Mouse (Mus musculus) liver, adult 2 months (tissue): Measurements from ENCODE around the gene Spon2. TPM values are rescaled to one million over a fixed set of nuclear protein-coding genes. Genes with fewer than 3 reads are reported as not detected.

Experiments used
- DNase-seq: peaks from one replicate; pipeline ENCODE4 v3.0.0-alpha.2; 2011; ENCODE audit warnings: low read depth, low spot score; ENCODE audit errors: extremely low read depth
- H3K27ac ChIP-seq: fragments of 200-500 bp; replicated peaks from 2 replicates; pipeline ENCODE4 v1.5.1; 2012; ENCODE audit warnings: low read depth, mild to moderate bottlenecking, control low read depth, inconsistent platforms, low read length; ENCODE audit not compliant: insufficient read depth
- H3K27me3 ChIP-seq: fragments of 200-500 bp; 2 replicates; pipeline ENCODE4 v1.6.1; 2012; ENCODE audit warnings: mild to moderate bottlenecking, moderate library complexity, low read length, inconsistent platforms; ENCODE audit not compliant: control insufficient read depth, insufficient read depth
- H3K36me3 ChIP-seq: fragments of 200-500 bp; 2 replicates; pipeline ENCODE4 v1.6.1; 2012; ENCODE audit warnings: low read length, inconsistent platforms; ENCODE audit not compliant: control insufficient read depth, insufficient read depth
- H3K4me1 ChIP-seq: fragments of 200-500 bp; 2 replicates; pipeline ENCODE4 v1.6.1; 2011; ENCODE audit warnings: low read length; ENCODE audit not compliant: control insufficient read depth, insufficient read depth
- H3K4me3 ChIP-seq: fragments of 200-500 bp; 2 replicates; pipeline ENCODE4 v1.5.1; 2011; ENCODE audit warnings: low read depth, mild to moderate bottlenecking, control low read depth, low read length, moderate library complexity; ENCODE audit not compliant: insufficient read depth
- H3K79me2 ChIP-seq: fragments of 200-500 bp; 2 replicates; pipeline ENCODE4 v1.6.1; 2012; ENCODE audit warnings: inconsistent platforms, mild to moderate bottlenecking, low read length, moderate library complexity; ENCODE audit not compliant: control insufficient read depth, insufficient read depth
- H3K9ac ChIP-seq: fragments of 200-500 bp; 2 replicates; pipeline ENCODE4 v1.6.1; 2012; ENCODE audit warnings: low read depth, mild to moderate bottlenecking, control low read depth, inconsistent platforms, low read length
- CTCF ChIP-seq: fragments of 200-500 bp; IDR thresholded peaks from 2 replicates; pipeline ENCODE4 v1.5.1; 2011; ENCODE audit warnings: low read depth, low read length, control low read depth
- POLR2A ChIP-seq: fragments of 200-500 bp; IDR thresholded peaks from 2 replicates; pipeline ENCODE4 v1.6.1; 2011; ENCODE audit warnings: low read length, control low read depth; ENCODE audit not compliant: insufficient read depth; ENCODE audit errors: extremely low read depth
- WGBS: fragments of 180-500 bp; shearing (Covaris S2); methylation state at CpG from one replicate; pipeline ENCODE4 v1.1.7; 2018; 5-methylcytosine and 5-hydroxymethylcytosine counted together
- polyA plus RNA-seq: library from polyadenylated mRNA; depleted of rRNA; stranded (reverse); fragments of >200 nt; gene quantifications from 2 replicates; pipeline ENCODE4 v1.2.3, GENCODE M21; 2012; rRNA removed
- total RNA-seq: library from RNA; depleted of rRNA; stranded (reverse); fragments of >200 nt; gene quantifications from 2 replicates; pipeline ENCODE4 v1.2.3, GENCODE M21; 2014; rRNA removed

Spon2 gene
- total RNA-seq (1.2 and 2.4 TPM in 2 replicates), polyA plus RNA-seq (5.3 and 11.1 TPM in 2 replicates)

- WGBS = 17% methylated on average over 5 of the region's 5 CpGs
- Histone ChIP-seq H3K4me1 (peaks cover 33% of the 10 kb centered on the region), H3K79me2 (no peaks in the 10 kb centered on the region), H3K27me3 (no peaks in the 10 kb centered on the region), H3K36me3 (no peaks in the 10 kb centered on the region), H3K27ac (peak within 1 kb of the TSS; percentile 72), H3K9ac (peak within 1 kb of the TSS; percentile 29; the same call in 1 of the 2 replicates), H3K4me3 (no peak within 1 kb of the TSS)
- TF ChIP-seq CTCF (no peak), POLR2A (no peak)
- peak; percentile 72 for DNase-seq
Measured at GRCm38 (mm10) chr5:33218081-33218480, at the start of gene Spon2. Gene Spon2, minus strand, starts transcription at chr5:33218455.

- Histone ChIP-seq H3K27ac (peak overlapping the region; percentile 22; the same call in 1 of the 2 replicates), H3K4me3 (no peak overlapping the region), H3K36me3 (peaks cover 57% of the 10 kb centered on the region), H3K27me3 (no peaks in the 10 kb centered on the region), H3K79me2 (no peaks in the 10 kb centered on the region), H3K4me1 (peaks cover 7% of the 10 kb centered on the region; the same call in 1 of the 2 replicates), H3K9ac (no peak overlapping the region)
- WGBS = 32% methylated on average over 5 of the region's 5 CpGs
- DNase-seq = peak; percentile 75
- TF ChIP-seq CTCF (no peak), POLR2A (no peak)
Measured at GRCm38 (mm10) chr5:33254416-33254815, 36.2 kb upstream of the Spon2 start.

- WGBS = 85% methylated on average over 12 of the region's 12 CpGs
- Histone ChIP-seq H3K4me1 (peaks cover 7% of the 10 kb centered on the region), H3K79me2 (no peaks in the 10 kb centered on the region), H3K9ac (no peak overlapping the region), H3K4me3 (no peak overlapping the region), H3K27ac (no peak overlapping the region), H3K27me3 (no peaks in the 10 kb centered on the region), H3K36me3 (peaks cover 25% of the 10 kb centered on the region)
- no peak for DNase-seq
- TF ChIP-seq POLR2A (no peak), CTCF (no peak)
Measured at GRCm38 (mm10) chr5:33248186-33248585, 29.9 kb upstream of the Spon2 start.

GRCm38 (mm10) chr5:33247387-33247786 is 29.1 kb upstream of the Spon2 start:
- H3K27me3 ChIP-seq = no peaks in the 10 kb centered on the region
- TF ChIP-seq CTCF (peak; percentile 54), POLR2A (no peak)
- H3K9ac ChIP-seq = no peak overlapping the region
- H3K4me1 ChIP-seq = peaks cover 2% of the 10 kb centered on the region
- no peak for DNase-seq
- peaks cover 22% of the 10 kb centered on the region for H3K36me3 ChIP-seq
- WGBS = 93% methylated on average over 2 of the region's 2 CpGs
- H3K79me2 ChIP-seq = no peaks in the 10 kb centered on the region
- H3K27ac ChIP-seq = no peak overlapping the region
- H3K4me3 ChIP-seq = no peak overlapping the region

- 37% methylated on average over 3 of the region's 3 CpGs for WGBS
- peaks cover 20% of the 10 kb centered on the region for H3K36me3 ChIP-seq
Measured at GRCm38 (mm10) chr5:33245701-33246100, 27.4 kb upstream of the Spon2 start.

GRCm38 (mm10) chr5:33244377-33244920 is 26.2 kb upstream of the Spon2 start:
- TF ChIP-seq CTCF = no peak
- TF ChIP-seq POLR2A = no peak
- 79% methylated on average over 5 of the region's 5 CpGs for WGBS
- Histone ChIP-seq H3K9ac (no peak overlapping the region), H3K36me3 (peaks cover 11% of the 10 kb centered on the region), H3K4me3 (no peak overlapping the region), H3K4me1 (peaks cover 2% of the 10 kb centered on the region), H3K27ac (0 out of 2 replicates have a peak overlapping the region, but pooled peaks have one; percentile 23), H3K79me2 (no peaks in the 10 kb centered on the region), H3K27me3 (no peaks in the 10 kb centered on the region)
- peak; percentile 49 for DNase-seq

More at GRCm38 (mm10) chr5:33245701-33246100, 27.4 kb upstream of the Spon2 start:
- peak; percentile 31 for DNase-seq
- TF ChIP-seq CTCF = no peak
- TF ChIP-seq POLR2A = no peak
- peak overlapping the region; percentile 19; the same call in 1 of the 2 replicates for H3K27ac ChIP-seq
- no peaks in the 10 kb centered on the region for H3K27me3 ChIP-seq
- peaks cover 2% of the 10 kb centered on the region for H3K4me1 ChIP-seq
- no peaks in the 10 kb centered on the region for H3K79me2 ChIP-seq
- no peak overlapping the region for H3K4me3 ChIP-seq
- H3K9ac ChIP-seq = no peak overlapping the region
